Mouse (Mus musculus): Measurements from ENCODE around the gene Maml3. TPM values are rescaled to one million over a fixed set of nuclear protein-coding genes. Genes with fewer than 3 reads are reported as not detected.

Maml3 gene
- polyA plus RNA-seq, 1 experiment from 2014 or later, result 0.65 TPM

DNA sequence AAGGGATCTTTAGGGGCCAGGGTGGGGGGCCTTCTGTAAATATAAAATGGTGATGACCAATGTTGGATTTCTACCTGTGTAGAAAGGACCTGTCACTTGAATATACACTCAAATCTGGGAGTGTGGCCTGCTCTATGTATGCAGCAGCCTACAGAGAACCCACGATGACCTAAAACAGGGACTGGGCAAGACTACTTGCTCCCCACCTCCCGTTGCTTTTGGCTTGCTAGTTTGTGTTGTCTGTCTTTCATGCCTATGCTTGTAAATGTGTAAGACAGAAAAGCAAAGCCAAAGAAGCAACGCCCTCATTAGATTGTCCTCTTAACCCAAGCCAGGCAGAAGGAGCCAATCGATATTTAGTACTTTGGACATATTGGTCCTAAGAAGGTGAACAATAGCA lies 4.6 kb downstream of the Maml3 start:
- no peak for DNase-seq
- Histone ChIP-seq H3K4me2 (ENCODE audit: low read depth, low read length) (no peak overlapping the region), H3K4me3 (ENCODE audit: low read depth, low read length) (no peak overlapping the region), H3K27me3 (ENCODE audit: insufficient read depth, low read length) (no peaks in the 10 kb centered on the region), H3K27ac (ENCODE audit: low read depth) (no peak overlapping the region), H3K36me3 (replicated peaks; ENCODE audit: insufficient read depth, low read length) (no peaks in the 10 kb centered on the region), H3K9me3 (ENCODE audit: low read length) (no peaks in the 10 kb centered on the region), H3K4me1 (ENCODE audit: insufficient read depth) (peaks cover 14% of the 10 kb centered on the region), H3K9ac (replicated peaks) (no peak overlapping the region)
- 71% methylated on average over 4 of the region's 4 CpGs for WGBS (ENCODE audit: insufficient replicate concordance)
- TF ChIP-seq CTCF (IDR thresholded peaks at IDR 0.05; ENCODE audit: low read depth), result no peak
- TF ChIP-seq EP300 (IDR thresholded peaks at IDR 0.05; ENCODE audit: low read depth), result no peak
- ATAC-seq, result no peak

- no peak for TF ChIP-seq CTCF (IDR thresholded peaks at IDR 0.05; ENCODE audit: low read depth)
- TF ChIP-seq EP300 (IDR thresholded peaks at IDR 0.05; ENCODE audit: low read depth), result no peak
- no peak for DNase-seq
These were observed 5.6 kb downstream of the Maml3 start for GRCm38 (mm10) chr3:52099286-52099685.

GRCm38 (mm10) chr3:52091261-52091797 lies 13.5 kb downstream of the Maml3 start:
- H3K9ac ChIP-seq (replicated peaks), result no peak overlapping the region
- H3K36me3 ChIP-seq (replicated peaks; ENCODE audit: insufficient read depth, low read length), result no peaks in the 10 kb centered on the region
- H3K4me1 ChIP-seq (ENCODE audit: insufficient read depth), result peaks cover 27% of the 10 kb centered on the region
- ATAC-seq (no peak), DNase-seq (no peak)
- no peak overlapping the region for H3K4me3 ChIP-seq (ENCODE audit: low read depth, low read length)
- no peaks in the 10 kb centered on the region for H3K27me3 ChIP-seq (ENCODE audit: insufficient read depth, low read length)
- no peak overlapping the region for H3K27ac ChIP-seq (ENCODE audit: low read depth)
- no peak overlapping the region for H3K4me2 ChIP-seq (ENCODE audit: low read depth, low read length)
- no peaks in the 10 kb centered on the region for H3K9me3 ChIP-seq (ENCODE audit: low read length)
- 52% methylated on average over 7 of the region's 7 CpGs for WGBS (ENCODE audit: insufficient replicate concordance)
- TF ChIP-seq EP300 (IDR thresholded peaks at IDR 0.05; ENCODE audit: low read depth) (no peak), CTCF (IDR thresholded peaks at IDR 0.05; ENCODE audit: low read depth) (no peak)

More at GRCm38 (mm10) chr3:52099286-52099685, 5.6 kb downstream of the Maml3 start:
- Histone ChIP-seq H3K27ac (ENCODE audit: low read depth) (peak overlapping the region; percentile 11; the same call in 1 of the 2 replicates), H3K4me1 (ENCODE audit: insufficient read depth) (peaks cover 14% of the 10 kb centered on the region), H3K27me3 (ENCODE audit: insufficient read depth, low read length) (no peaks in the 10 kb centered on the region), H3K4me2 (ENCODE audit: low read depth, low read length) (peak overlapping the region; percentile 53), H3K4me3 (ENCODE audit: low read depth, low read length) (no peak overlapping the region), H3K36me3 (replicated peaks; ENCODE audit: insufficient read depth, low read length) (no peaks in the 10 kb centered on the region), H3K9me3 (ENCODE audit: low read length) (no peaks in the 10 kb centered on the region), H3K9ac (replicated peaks) (no peak overlapping the region)
- 64% methylated on average over 1 of the region's 1 CpGs for WGBS (ENCODE audit: insufficient replicate concordance)
- ATAC-seq, result no peak

DNA sequence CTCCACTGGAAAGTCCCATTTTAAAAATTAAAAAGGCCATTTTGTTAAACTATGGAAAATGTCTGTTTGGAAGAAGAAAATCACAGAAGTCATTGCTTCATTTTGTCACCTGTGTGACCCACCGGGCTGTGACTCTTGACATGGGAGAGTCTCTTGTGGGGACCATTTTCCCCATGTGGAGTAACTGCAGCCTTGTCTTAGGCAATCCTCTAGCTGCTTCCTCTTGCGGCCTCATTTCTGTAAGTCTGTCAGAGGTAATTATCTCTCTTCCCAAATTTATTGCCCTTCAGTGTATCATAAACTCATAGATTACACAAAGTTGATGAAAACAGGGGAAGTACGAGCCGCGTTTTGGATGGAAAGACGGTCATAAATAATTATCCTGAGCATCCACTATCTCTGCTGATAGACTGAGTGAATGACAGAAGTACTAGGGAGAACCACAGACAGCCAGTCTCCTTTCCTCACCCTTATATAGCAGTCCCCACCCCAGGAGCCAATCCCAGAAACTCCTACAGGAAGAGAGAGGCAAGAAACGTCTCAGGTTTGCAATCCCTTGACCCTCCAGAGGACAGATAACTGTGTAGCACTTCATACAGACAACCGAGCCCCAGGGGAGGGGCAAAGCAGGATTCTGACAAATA lies 14.5 kb downstream of the Maml3 start:
- ATAC-seq, result no peak
- 33% methylated on average over 8 of the region's 8 CpGs for WGBS (ENCODE audit: insufficient replicate concordance)
- Histone ChIP-seq H3K4me1 (ENCODE audit: insufficient read depth) (peaks cover 27% of the 10 kb centered on the region), H3K4me2 (ENCODE audit: low read depth, low read length) (no peak overlapping the region), H3K27ac (ENCODE audit: low read depth) (no peak overlapping the region), H3K36me3 (replicated peaks; ENCODE audit: insufficient read depth, low read length) (no peaks in the 10 kb centered on the region), H3K4me3 (ENCODE audit: low read depth, low read length) (no peak overlapping the region), H3K9ac (replicated peaks) (no peak overlapping the region), H3K27me3 (ENCODE audit: insufficient read depth, low read length) (no peaks in the 10 kb centered on the region), H3K9me3 (ENCODE audit: low read length) (no peaks in the 10 kb centered on the region)
- DNase-seq, result no peak
- TF ChIP-seq CTCF (IDR thresholded peaks at IDR 0.05; ENCODE audit: low read depth) (no peak), EP300 (IDR thresholded peaks at IDR 0.05; ENCODE audit: low read depth) (no peak)

DNA sequence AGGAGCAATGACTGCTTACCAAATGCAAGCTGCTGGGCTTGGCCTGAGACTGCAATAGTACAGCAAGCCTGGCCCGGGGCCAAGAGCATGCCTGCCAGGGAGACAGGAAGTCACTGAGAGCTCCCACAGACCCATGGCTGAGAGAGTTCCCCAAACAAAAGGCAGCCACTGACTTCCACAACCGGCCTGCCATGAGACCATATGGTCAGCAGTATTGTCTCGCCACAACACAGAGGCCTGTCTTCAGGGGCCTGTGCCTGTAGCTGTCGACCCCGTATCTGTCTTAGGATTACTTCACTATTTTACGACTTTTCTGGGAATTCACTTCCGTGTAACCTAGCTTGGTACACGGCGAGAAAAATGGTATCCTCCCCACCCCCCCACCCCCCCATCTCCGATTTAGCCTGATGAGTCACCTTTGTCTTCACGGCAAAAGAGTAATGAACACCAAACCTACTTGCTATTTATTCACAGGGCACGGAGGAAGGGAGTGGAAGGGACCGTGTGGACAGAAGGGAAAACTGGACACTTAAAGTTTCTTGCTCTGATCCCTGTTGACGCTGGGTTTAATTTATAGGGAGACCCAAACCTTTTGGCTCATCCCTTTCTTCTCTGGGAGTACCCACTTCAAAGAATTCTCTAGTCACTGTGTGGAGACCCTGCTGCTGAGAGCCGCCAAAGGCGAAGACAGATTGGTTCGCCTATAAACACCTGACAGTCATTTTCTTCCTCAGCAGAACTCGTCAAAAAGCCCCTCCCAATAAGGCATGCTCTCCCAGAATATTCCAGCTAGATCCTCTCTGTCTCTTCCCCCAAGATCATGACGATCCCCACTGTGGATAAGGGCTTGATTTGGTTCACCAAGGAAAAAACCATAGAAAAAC lies 16.2 kb downstream of the Maml3 start:
- H3K9ac ChIP-seq (replicated peaks), result peak overlapping the region; percentile 54
- no peaks in the 10 kb centered on the region for H3K9me3 ChIP-seq (ENCODE audit: low read length)
- peak overlapping the region; percentile 64 for H3K4me2 ChIP-seq (ENCODE audit: low read depth, low read length)
- H3K36me3 ChIP-seq (replicated peaks; ENCODE audit: insufficient read depth, low read length), result no peaks in the 10 kb centered on the region
- no peaks in the 10 kb centered on the region for H3K27me3 ChIP-seq (ENCODE audit: insufficient read depth, low read length)
- WGBS (ENCODE audit: insufficient replicate concordance), result 24% methylated on average over 19 of the region's 19 CpGs
- ATAC-seq, result peak; percentile 90
- no peak for TF ChIP-seq CTCF (IDR thresholded peaks at IDR 0.05; ENCODE audit: low read depth)
- no peak for TF ChIP-seq EP300 (IDR thresholded peaks at IDR 0.05; ENCODE audit: low read depth)
- H3K4me3 ChIP-seq (ENCODE audit: low read depth, low read length), result peak overlapping the region; percentile 17
- peaks cover 37% of the 10 kb centered on the region for H3K4me1 ChIP-seq (ENCODE audit: insufficient read depth)
- peak; percentile 92 for DNase-seq
- H3K27ac ChIP-seq (ENCODE audit: low read depth), result peak overlapping the region; percentile 86

- TF ChIP-seq CTCF (IDR thresholded peaks at IDR 0.05; ENCODE audit: low read depth), result no peak
- no peak for TF ChIP-seq EP300 (IDR thresholded peaks at IDR 0.05; ENCODE audit: low read depth)
- Histone ChIP-seq H3K4me2 (ENCODE audit: low read depth, low read length) (peak overlapping the region; percentile 64), H3K9me3 (ENCODE audit: low read length) (no peaks in the 10 kb centered on the region), H3K27me3 (ENCODE audit: insufficient read depth, low read length) (no peaks in the 10 kb centered on the region), H3K9ac (replicated peaks) (peak overlapping the region; percentile 54), H3K36me3 (replicated peaks; ENCODE audit: insufficient read depth, low read length) (no peaks in the 10 kb centered on the region), H3K27ac (ENCODE audit: low read depth) (peak overlapping the region; percentile 86), H3K4me1 (ENCODE audit: insufficient read depth) (peaks cover 43% of the 10 kb centered on the region), H3K4me3 (ENCODE audit: low read depth, low read length) (no peak overlapping the region)
- WGBS (ENCODE audit: insufficient replicate concordance), result 67% methylated on average over 7 of the region's 7 CpGs
- DNase-seq, result no peak
- no peak for ATAC-seq
These were observed 17.1 kb downstream of the Maml3 start for GRCm38 (mm10) chr3:52087636-52088280.
